12 mouse cellular contexts compared by ENCODE assay signal in genomic region chr7:101696931-101697723, GRCm38 (mm10). TPM values are rescaled to one million over a fixed set of nuclear protein-coding genes. Genes with fewer than 3 reads are reported as not detected.
DNase-seq lines count a peak whose midpoint lies in the region; ATAC-seq lines count a peak whose summit lies in the region.
"Had no signal": no experiment of that assay in that cellular context is flagged by ENCODE, and none has a peak within 500 bp of the region (broad histone marks: within the 10 kb centered on the region; RNA-seq: fewer than 3 reads in every experiment).

No protein-coding gene starts in this region.

- no peaks in the 10 kb centered on the region for H3K36me3 ChIP-seq in neural tube, embryonic 13.5 days
- no peaks in the 10 kb centered on the region for H3K36me3 ChIP-seq in neural tube, embryonic 15.5 days
- H3K36me3 ChIP-seq: heart, embryonic 12.5 days; intestine, embryonic 15.5 days had no signal

- H3K9ac ChIP-seq in neural tube, embryonic 13.5 days = no peak overlapping the region
- H3K9ac ChIP-seq in neural tube, embryonic 15.5 days (replicated peaks) = no peak overlapping the region
- H3K9ac ChIP-seq: heart, embryonic 12.5 days; intestine, embryonic 15.5 days had no signal

- no peak overlapping the region for H3K4me2 ChIP-seq in neural tube, embryonic 13.5 days
- H3K4me2 ChIP-seq in neural tube, embryonic 15.5 days = no peak overlapping the region
- H3K4me2 ChIP-seq: heart, embryonic 12.5 days; intestine, embryonic 15.5 days had no signal

- no peaks in the 10 kb centered on the region for H3K27me3 ChIP-seq in neural tube, embryonic 13.5 days
- no peaks in the 10 kb centered on the region for H3K27me3 ChIP-seq in neural tube, embryonic 15.5 days (replicated peaks)
- H3K27me3 ChIP-seq: heart, embryonic 12.5 days; intestine, embryonic 15.5 days had no signal

- ATAC-seq in neural tube, embryonic 13.5 days (ENCODE audit: low read depth) = peak; percentile 61; the same call in 1 of the 2 replicates
- ATAC-seq in neural tube, embryonic 15.5 days (ENCODE audit: low FRiP score) = 0 out of 2 replicates have a peak, but pooled peaks have one; percentile 53
- ATAC-seq: intestine, embryonic 15.5 days had no signal

- H3K27ac ChIP-seq in neural tube, embryonic 13.5 days (replicated peaks) = no peak overlapping the region
- no peak overlapping the region for H3K27ac ChIP-seq in neural tube, embryonic 15.5 days (replicated peaks)
- H3K27ac ChIP-seq: intestine, embryonic 15.5 days had no signal

- DNase-seq in cerebellum, postnatal 14 days = peak; percentile 62 to 76
- no peak for DNase-seq in cerebellum, postnatal 36 days
- no peak for DNase-seq in neural tube, embryonic 10.5 days (ENCODE audit: extremely low spot score, low spot score)
- DNase-seq in liver = peak; percentile 41
- no peak for DNase-seq in adrenal gland, postnatal 36 days
- DNase-seq in ovary, postnatal 14 days (ENCODE audit: low spot score) = no peak
- DNase-seq: B cell, adult 2 months; kidney, postnatal 36 days had no signal

- no peaks in the 10 kb centered on the region for H3K9me3 ChIP-seq in neural tube, embryonic 13.5 days
- no peaks in the 10 kb centered on the region for H3K9me3 ChIP-seq in neural tube, embryonic 15.5 days (replicated peaks)
- H3K9me3 ChIP-seq: heart, embryonic 12.5 days; intestine, embryonic 15.5 days had no signal

- no peak overlapping the region for H3K4me3 ChIP-seq in neural tube, embryonic 13.5 days
- no peak overlapping the region for H3K4me3 ChIP-seq in neural tube, embryonic 15.5 days (replicated peaks)
- H3K4me3 ChIP-seq: heart, embryonic 12.5 days; intestine, embryonic 15.5 days had no signal

- WGBS in neural tube, embryonic 13.5 days = 82% methylated on average over 10 of the region's 10 CpGs
- 69% methylated on average over 10 of the region's 10 CpGs for WGBS in neural tube, embryonic 15.5 days

- H3K4me1 ChIP-seq in neural tube, embryonic 13.5 days (replicated peaks) = peaks cover 9% of the 10 kb centered on the region; the same call in 1 of the 2 replicates
- H3K4me1 ChIP-seq in neural tube, embryonic 15.5 days = peaks cover 13% of the 10 kb centered on the region; the same call in 1 of the 2 replicates
- H3K4me1 ChIP-seq: intestine, embryonic 15.5 days had no signal

RNA-seq across cellular contexts. Expression of gene Clpb, which starts 33.7 kb away (rescaled TPM):
- 30.4 and 33.8 TPM in 2 replicates for polyA plus RNA-seq in neural tube, embryonic 13.5 days (2015; fragmentation: Nextera tagmentation; extraction: Ambion mirVana)
- 39.8 and 42.8 TPM in 2 replicates for polyA plus RNA-seq in neural tube, embryonic 15.5 days (2015; fragmentation: Nextera tagmentation; extraction: Ambion mirVana)
- total RNA-seq in adrenal gland, postnatal 36 days (2021) = 10 to 100 TPM; 73.1 to 94.5 TPM

Comparison
In these comparisons a context has a peak if more than half of its experiments do, and no peak if none do; other contexts are left out.
1. DNase-seq: peak in cerebellum, postnatal 14 days (2 of 2) and liver (single experiment); none in cerebellum, postnatal 36 days (0 of 2), neural tube, embryonic 10.5 days (single experiment), adrenal gland, postnatal 36 days (0 of 2) and ovary, postnatal 14 days (single experiment).